ENCODE assay signal across 8 mouse cellular contexts in the genomic region with DNA sequence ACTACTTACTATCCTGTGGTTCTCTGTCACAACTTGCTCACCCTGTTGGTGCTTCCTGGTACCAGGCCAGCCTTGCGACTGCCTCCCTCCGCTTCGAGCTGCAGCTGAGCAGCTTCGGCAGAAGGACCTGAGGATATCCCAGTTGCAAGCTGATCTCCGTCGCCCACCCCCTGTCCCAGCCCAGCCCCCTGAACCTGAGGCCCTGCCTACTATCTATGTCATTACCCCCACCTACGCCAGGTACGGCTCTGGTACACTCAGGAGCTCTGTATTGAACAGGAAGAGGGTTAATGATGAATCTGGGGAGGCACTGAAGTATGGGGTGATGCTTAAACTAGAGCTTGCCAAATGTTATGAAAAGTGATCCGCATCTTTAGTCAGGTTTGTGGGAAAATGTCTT. TPM values are rescaled to one million over a fixed set of nuclear protein-coding genes. Genes with fewer than 3 reads are reported as not detected.
DNase-seq lines count a peak whose midpoint lies in the region; ATAC-seq and TF ChIP-seq lines count a peak whose summit lies in the region.

No protein-coding gene starts in this region.

- H3K27me3 ChIP-seq in lung, embryonic 14.5 days (ENCODE audit: insufficient read depth, low read length): no peaks in the 10 kb centered on the region
- no peaks in the 10 kb centered on the region for H3K27me3 ChIP-seq in limb, embryonic 12.5 days
- no peaks in the 10 kb centered on the region for H3K27me3 ChIP-seq in neural tube, embryonic 15.5 days (replicated peaks)

- no peak overlapping the region for H3K27ac ChIP-seq in lung, embryonic 14.5 days (ENCODE audit: low read depth)
- H3K27ac ChIP-seq in limb, embryonic 12.5 days: peak overlapping the region; percentile 17; the same call in 1 of the 2 replicates
- no peak overlapping the region for H3K27ac ChIP-seq in neural tube, embryonic 15.5 days (replicated peaks)

- peaks cover 29% of the 10 kb centered on the region for H3K36me3 ChIP-seq in lung, embryonic 14.5 days (ENCODE audit: insufficient read depth)
- H3K36me3 ChIP-seq in limb, embryonic 12.5 days: peaks cover 39% of the 10 kb centered on the region
- peaks cover 22% of the 10 kb centered on the region for H3K36me3 ChIP-seq in neural tube, embryonic 15.5 days

- no peaks in the 10 kb centered on the region for H3K9me3 ChIP-seq in lung, embryonic 14.5 days (ENCODE audit: low read depth, low read length)
- no peaks in the 10 kb centered on the region for H3K9me3 ChIP-seq in limb, embryonic 12.5 days
- H3K9me3 ChIP-seq in neural tube, embryonic 15.5 days (replicated peaks): no peaks in the 10 kb centered on the region

- no peaks in the 10 kb centered on the region for H3K4me1 ChIP-seq in lung, embryonic 14.5 days (ENCODE audit: insufficient read depth)
- H3K4me1 ChIP-seq in limb, embryonic 12.5 days (replicated peaks): peaks cover 15% of the 10 kb centered on the region
- peaks cover 18% of the 10 kb centered on the region for H3K4me1 ChIP-seq in neural tube, embryonic 15.5 days

- no peak for TF ChIP-seq CTCF in lung, embryonic 14.5 days (IDR thresholded peaks at IDR 0.05; ENCODE audit: low read depth)

- peak overlapping the region; percentile 83 for H3K4me3 ChIP-seq in lung, embryonic 14.5 days (ENCODE audit: low read depth, low read length)
- H3K4me3 ChIP-seq in limb, embryonic 12.5 days (replicated peaks): 0 out of 2 replicates have a peak overlapping the region, but pooled peaks have one; percentile 7
- H3K4me3 ChIP-seq in neural tube, embryonic 15.5 days (replicated peaks): peak overlapping the region; percentile 66; the same call in 1 of the 2 replicates

- H3K9ac ChIP-seq in lung, embryonic 14.5 days: no peak overlapping the region; the same call in 1 of the 2 replicates
- no peak overlapping the region for H3K9ac ChIP-seq in limb, embryonic 12.5 days (replicated peaks)
- H3K9ac ChIP-seq in neural tube, embryonic 15.5 days (replicated peaks): no peak overlapping the region

- 75% methylated on average over 9 of the region's 9 CpGs for WGBS in lung, embryonic 14.5 days
- WGBS in limb, embryonic 12.5 days: 77% methylated on average over 9 of the region's 9 CpGs
- WGBS in neural tube, embryonic 15.5 days: 87% methylated on average over 9 of the region's 9 CpGs

- peak; percentile 35 for DNase-seq in CD4-positive, CD25-positive, alpha-beta regulatory T cell, adult 2 months (ENCODE audit: low read depth, low spot score)
- DNase-seq in lung, embryonic 14.5 days: no peak
- no peak for DNase-seq in lung, adult 18-20 months
- DNase-seq in left cerebral cortex, adult 9 months (ENCODE audit: low spot score in 2 of 2): no peak
- DNase-seq in thymus, postnatal 4 days: no peak

- peak overlapping the region; percentile 89 for H3K4me2 ChIP-seq in lung, embryonic 14.5 days
- H3K4me2 ChIP-seq in limb, embryonic 12.5 days: peak overlapping the region; percentile 82
- H3K4me2 ChIP-seq in neural tube, embryonic 15.5 days: peak overlapping the region; percentile 67

- ATAC-seq in CD4-positive, CD25-positive, alpha-beta regulatory T cell, adult 4 months: no peak
- no peak for ATAC-seq in lung, embryonic 14.5 days (ENCODE audit: insufficient read depth)
- ATAC-seq in limb, embryonic 12.5 days (ENCODE audit: insufficient number of reproducible peaks, insufficient read depth, low FRiP score, low TSS enrichment, low read depth): no peak
- no peak for ATAC-seq in neural tube, embryonic 15.5 days (ENCODE audit: low FRiP score)

RNA-seq across cellular contexts. Expression of a gene that starts 1.6 kb away (rescaled TPM):
- 10 to 100 TPM; 18.4 to 19.6 TPM for polyA plus RNA-seq in CD4-positive, CD25-positive, alpha-beta regulatory T cell, adult 4 months (2017; shearing (Covaris generic))
- 34.5 and 37.8 TPM in 2 replicates for polyA plus RNA-seq in lung, embryonic 14.5 days (2014; fragmentation: Nextera tagmentation; extraction: Ambion mirVana)
- polyA plus RNA-seq in limb, embryonic 12.5 days (2016; fragmentation: Nextera tagmentation; extraction: Ambion mirVana): 53.5 and 53.6 TPM in 2 replicates
- polyA plus RNA-seq in neural tube, embryonic 15.5 days (2015; fragmentation: Nextera tagmentation; extraction: Ambion mirVana): 80.4 and 89.1 TPM in 2 replicates

RNA-seq across cellular contexts. Expression of a gene that starts 7.4 kb away (rescaled TPM):
- 1 to 10 TPM; 5.1 to 9.2 TPM for polyA plus RNA-seq in CD4-positive, CD25-positive, alpha-beta regulatory T cell, adult 4 months (2017; shearing (Covaris generic))
- polyA plus RNA-seq in lung, embryonic 14.5 days (2014; fragmentation: Nextera tagmentation; extraction: Ambion mirVana): 0.73 and 1.3 TPM in 2 replicates
- polyA plus RNA-seq in limb, embryonic 12.5 days (2016; fragmentation: Nextera tagmentation; extraction: Ambion mirVana): 2.4 and 2.6 TPM in 2 replicates
- 3.0 and 3.2 TPM in 2 replicates for polyA plus RNA-seq in neural tube, embryonic 15.5 days (2015; fragmentation: Nextera tagmentation; extraction: Ambion mirVana)

RNA-seq across cellular contexts. Expression of a gene that starts 7.6 kb away (rescaled TPM):
- polyA plus RNA-seq in CD4-positive, CD25-positive, alpha-beta regulatory T cell, adult 4 months (2017; shearing (Covaris generic)): 10 to 100 TPM; 18.7 to 24.9 TPM
- polyA plus RNA-seq in lung, embryonic 14.5 days (2014; fragmentation: Nextera tagmentation; extraction: Ambion mirVana): 19.0 and 19.5 TPM in 2 replicates
- 34.6 and 34.9 TPM in 2 replicates for polyA plus RNA-seq in limb, embryonic 12.5 days (2016; fragmentation: Nextera tagmentation; extraction: Ambion mirVana)
- polyA plus RNA-seq in neural tube, embryonic 15.5 days (2015; fragmentation: Nextera tagmentation; extraction: Ambion mirVana): 13.9 and 17.1 TPM in 2 replicates

RNA-seq across cellular contexts. Expression of a gene that starts 19.9 kb away (rescaled TPM):
- polyA plus RNA-seq in CD4-positive, CD25-positive, alpha-beta regulatory T cell, adult 4 months (2017; shearing (Covaris generic)): 100 to 1,000 TPM in 1 of 2 experiments, 10 to 100 TPM in 1; 81.7 to 126 TPM
- polyA plus RNA-seq in lung, embryonic 14.5 days (2014; fragmentation: Nextera tagmentation; extraction: Ambion mirVana): 44.0 and 52.1 TPM in 2 replicates
- polyA plus RNA-seq in limb, embryonic 12.5 days (2016; fragmentation: Nextera tagmentation; extraction: Ambion mirVana): 227 and 231 TPM in 2 replicates
- polyA plus RNA-seq in neural tube, embryonic 15.5 days (2015; fragmentation: Nextera tagmentation; extraction: Ambion mirVana): 94.8 and 117 TPM in 2 replicates

RNA-seq across cellular contexts. Expression of a gene that starts 23.9 kb away (rescaled TPM):
- polyA plus RNA-seq in CD4-positive, CD25-positive, alpha-beta regulatory T cell, adult 4 months (2017; shearing (Covaris generic)): 10 to 100 TPM; 50.2 to 83.9 TPM
- polyA plus RNA-seq in lung, embryonic 14.5 days (2014; fragmentation: Nextera tagmentation; extraction: Ambion mirVana): 112 and 121 TPM in 2 replicates
- 116 and 117 TPM in 2 replicates for polyA plus RNA-seq in limb, embryonic 12.5 days (2016; fragmentation: Nextera tagmentation; extraction: Ambion mirVana)
- polyA plus RNA-seq in neural tube, embryonic 15.5 days (2015; fragmentation: Nextera tagmentation; extraction: Ambion mirVana): 75.4 and 82.2 TPM in 2 replicates

Comparison
In these comparisons a context has a peak if more than half of its experiments do, and no peak if none do; other contexts are left out.
1. H3K4me3 ChIP-seq: peak in every context shown above with its lines; median percentile 83 in lung, embryonic 14.5 days; 66 in neural tube, embryonic 15.5 days; 7 in limb, embryonic 12.5 days.